Mouse (Mus musculus) heart, adult 2 months (tissue): Measurements from ENCODE around the gene Tmem131l.

ENCODE experiments used
- CTCF ChIP-seq: fragments of 200-600 bp; IDR thresholded peaks from 2 replicates; pipeline ENCODE4 v1.8.1; 2022; ENCODE audit warnings: antibody characterized with exemption, mild to moderate bottlenecking, moderate library complexity
- POLR2A ChIP-seq: fragments of 200-500 bp; IDR thresholded peaks from 2 replicates; pipeline ENCODE4 v1.6.1; 2011; ENCODE audit warnings: mild to moderate bottlenecking, low read depth, low read length, control low read depth; ENCODE audit not compliant: insufficient read depth

- no peak for TF ChIP-seq CTCF
- TF ChIP-seq POLR2A = no peak
These were observed 80.9 kb downstream of the Tmem131l start for GRCm38 (mm10) chr3:83958951-83959681.
